Mouse (Mus musculus): ENCODE results near the gene Ppp1r12c. TPM values are rescaled to one million over a fixed set of nuclear protein-coding genes. Genes with fewer than 3 reads are reported as not detected.
"Not testable (repeated sequence)": the region's sequence is repeated elsewhere in the genome, so short reads cannot be mapped to it uniquely, and the experiment has no call there.

Gene Ppp1r12c
- polyA plus RNA-seq, 1 experiment from 2014 or later, result 40.9 TPM

GRCm38 (mm10) chr7:4536369-4536768 is 34.9 kb upstream of the Ppp1r12c start:
- DNase-seq (ENCODE audit: low spot score) (no peak), ATAC-seq (ENCODE audit: insufficient number of reproducible peaks, low FRiP score, low TSS enrichment, low read depth) (no peak)
- no peak overlapping the region for H3K4me2 ChIP-seq (ENCODE audit: low read depth, severe bottlenecking)
- no peak overlapping the region for H3K27ac ChIP-seq (replicated peaks; ENCODE audit: low read depth, low read length)
- H3K9me3 ChIP-seq (ENCODE audit: control insufficient read depth, low read length), result no peaks in the 10 kb centered on the region
- H3K27me3 ChIP-seq (ENCODE audit: control insufficient read depth, insufficient read depth, low read length), result no peaks in the 10 kb centered on the region
- no peaks in the 10 kb centered on the region for H3K4me1 ChIP-seq (ENCODE audit: control insufficient read depth, insufficient read depth, low read length)
- WGBS, result 93% methylated on average over 4 of the region's 4 CpGs
- H3K9ac ChIP-seq (ENCODE audit: low read length), result no peak overlapping the region
- H3K36me3 ChIP-seq (ENCODE audit: control insufficient read depth, insufficient read depth, low read length), result no peaks in the 10 kb centered on the region
- no peak overlapping the region for H3K4me3 ChIP-seq (ENCODE audit: low read depth, low read length)

DNA sequence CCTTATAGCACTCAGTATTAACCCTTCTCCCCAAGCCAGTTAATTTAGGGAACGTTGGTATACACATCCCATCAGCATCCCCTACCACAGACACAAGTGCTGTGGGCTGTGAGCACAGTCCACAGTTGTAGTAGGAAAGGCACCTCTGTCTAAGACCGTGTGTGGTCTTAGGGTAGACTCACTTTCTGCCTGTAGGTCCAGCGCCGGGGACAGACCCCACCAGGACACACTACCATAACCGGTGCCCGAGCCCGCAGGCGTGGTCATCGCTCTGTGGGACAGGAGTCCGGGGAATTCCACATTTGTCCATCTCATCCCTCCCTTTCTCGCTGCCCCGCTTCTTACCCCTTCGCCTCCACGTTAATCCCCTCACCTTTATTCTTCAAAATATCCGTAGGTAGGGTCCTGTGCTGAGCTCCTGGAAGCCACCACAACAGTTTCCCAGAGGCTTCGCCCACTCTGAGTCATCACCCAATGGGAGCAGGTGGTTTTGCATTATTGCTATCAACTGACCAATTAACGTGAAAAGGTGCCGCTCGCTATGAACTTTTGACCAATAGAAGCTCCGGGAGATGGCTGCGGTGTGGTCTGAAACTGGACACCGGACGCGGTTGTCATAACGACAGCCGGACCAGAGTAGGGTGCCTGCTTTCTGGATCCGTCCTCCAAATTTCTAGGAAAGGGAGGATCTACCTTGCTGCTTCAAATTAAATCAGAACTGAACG is 30.7 kb upstream of the Ppp1r12c start, which contains the start of gene Dnaaf3:
TSS of gene Dnaaf3 (minus strand) at position 449 of the 725 bp plus-strand sequence.
- Histone ChIP-seq H3K9me3 (ENCODE audit: control insufficient read depth, low read length) (no peaks in the 10 kb centered on the region), H3K4me2 (ENCODE audit: low read depth, severe bottlenecking) (peak within 1 kb of the TSS; percentile 39), H3K9ac (ENCODE audit: low read length) (no peak within 1 kb of the TSS), H3K4me1 (ENCODE audit: control insufficient read depth, insufficient read depth, low read length) (0 out of 2 replicates have a peak, but pooled peaks cover 1% of the 10 kb centered on the region), H3K36me3 (ENCODE audit: control insufficient read depth, insufficient read depth, low read length) (no peaks in the 10 kb centered on the region), H3K4me3 (ENCODE audit: low read depth, low read length) (peak within 1 kb of the TSS; percentile 22), H3K27me3 (ENCODE audit: control insufficient read depth, insufficient read depth, low read length) (no peaks in the 10 kb centered on the region), H3K27ac (replicated peaks; ENCODE audit: low read depth, low read length) (no peak within 1 kb of the TSS)
- ATAC-seq (ENCODE audit: insufficient number of reproducible peaks, low FRiP score, low TSS enrichment, low read depth), result peak; percentile 92
- peak; percentile 90 for DNase-seq (ENCODE audit: low spot score)
- whole genome bisulfite sequencing, result 2% methylated on average over 28 of the region's 28 CpGs

DNA sequence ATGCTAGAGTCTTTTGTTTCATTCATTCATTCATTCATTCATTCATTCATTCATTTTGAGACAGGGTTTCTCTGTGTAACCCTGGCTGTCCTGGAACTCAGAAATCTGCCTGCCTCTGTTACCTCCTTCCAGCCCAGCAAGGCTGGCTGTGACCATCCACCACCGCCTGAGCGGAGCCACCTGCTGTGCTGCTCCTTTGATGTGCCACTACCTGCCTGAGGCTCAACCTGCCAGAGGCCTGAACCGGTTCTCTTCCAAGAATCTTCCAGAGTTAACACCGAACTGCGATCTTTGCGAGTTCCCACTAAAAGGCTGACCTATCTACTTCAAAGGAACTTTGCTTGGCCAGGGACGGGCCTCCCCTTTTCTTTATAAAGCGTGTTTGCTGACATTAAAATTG is 28.7 kb upstream of the Ppp1r12c start:
- H3K36me3 ChIP-seq (ENCODE audit: control insufficient read depth, insufficient read depth, low read length); H3K27ac ChIP-seq (replicated peaks; ENCODE audit: low read depth, low read length); H3K9me3 ChIP-seq (ENCODE audit: control insufficient read depth, low read length); DNase-seq (ENCODE audit: low spot score); H3K4me2 ChIP-seq (ENCODE audit: low read depth, severe bottlenecking); H3K9ac ChIP-seq (ENCODE audit: low read length); H3K4me1 ChIP-seq (ENCODE audit: control insufficient read depth, insufficient read depth, low read length); H3K27me3 ChIP-seq (ENCODE audit: control insufficient read depth, insufficient read depth, low read length); H3K4me3 ChIP-seq (ENCODE audit: low read depth, low read length); ATAC-seq (ENCODE audit: insufficient number of reproducible peaks, low FRiP score, low TSS enrichment, low read depth): not testable (repeated sequence)
- 33% methylated on average over 7 of the region's 8 CpGs for WGBS

GRCm38 (mm10) chr7:4527302-4527689 is 25.8 kb upstream of the Ppp1r12c start:
- DNase-seq (ENCODE audit: low spot score) (no peak), ATAC-seq (ENCODE audit: insufficient number of reproducible peaks, low FRiP score, low TSS enrichment, low read depth) (0 out of 2 replicates have a peak, but pooled peaks have one; percentile 8)
- no peak overlapping the region for H3K4me3 ChIP-seq (ENCODE audit: low read depth, low read length)
- WGBS, result 50% methylated on average over 18 of the region's 18 CpGs
- no peaks in the 10 kb centered on the region for H3K36me3 ChIP-seq (ENCODE audit: control insufficient read depth, insufficient read depth, low read length)
- no peak overlapping the region for H3K9ac ChIP-seq (ENCODE audit: low read length)
- 0 out of 2 replicates have a peak, but pooled peaks cover 4% of the 10 kb centered on the region for H3K4me1 ChIP-seq (ENCODE audit: control insufficient read depth, insufficient read depth, low read length)
- no peaks in the 10 kb centered on the region for H3K9me3 ChIP-seq (ENCODE audit: control insufficient read depth, low read length)
- H3K27me3 ChIP-seq (ENCODE audit: control insufficient read depth, insufficient read depth, low read length), result no peaks in the 10 kb centered on the region
- H3K27ac ChIP-seq (replicated peaks; ENCODE audit: low read depth, low read length), result no peak overlapping the region
- peak overlapping the region; percentile 51; the same call in 1 of the 2 replicates for H3K4me2 ChIP-seq (ENCODE audit: low read depth, severe bottlenecking)

DNA sequence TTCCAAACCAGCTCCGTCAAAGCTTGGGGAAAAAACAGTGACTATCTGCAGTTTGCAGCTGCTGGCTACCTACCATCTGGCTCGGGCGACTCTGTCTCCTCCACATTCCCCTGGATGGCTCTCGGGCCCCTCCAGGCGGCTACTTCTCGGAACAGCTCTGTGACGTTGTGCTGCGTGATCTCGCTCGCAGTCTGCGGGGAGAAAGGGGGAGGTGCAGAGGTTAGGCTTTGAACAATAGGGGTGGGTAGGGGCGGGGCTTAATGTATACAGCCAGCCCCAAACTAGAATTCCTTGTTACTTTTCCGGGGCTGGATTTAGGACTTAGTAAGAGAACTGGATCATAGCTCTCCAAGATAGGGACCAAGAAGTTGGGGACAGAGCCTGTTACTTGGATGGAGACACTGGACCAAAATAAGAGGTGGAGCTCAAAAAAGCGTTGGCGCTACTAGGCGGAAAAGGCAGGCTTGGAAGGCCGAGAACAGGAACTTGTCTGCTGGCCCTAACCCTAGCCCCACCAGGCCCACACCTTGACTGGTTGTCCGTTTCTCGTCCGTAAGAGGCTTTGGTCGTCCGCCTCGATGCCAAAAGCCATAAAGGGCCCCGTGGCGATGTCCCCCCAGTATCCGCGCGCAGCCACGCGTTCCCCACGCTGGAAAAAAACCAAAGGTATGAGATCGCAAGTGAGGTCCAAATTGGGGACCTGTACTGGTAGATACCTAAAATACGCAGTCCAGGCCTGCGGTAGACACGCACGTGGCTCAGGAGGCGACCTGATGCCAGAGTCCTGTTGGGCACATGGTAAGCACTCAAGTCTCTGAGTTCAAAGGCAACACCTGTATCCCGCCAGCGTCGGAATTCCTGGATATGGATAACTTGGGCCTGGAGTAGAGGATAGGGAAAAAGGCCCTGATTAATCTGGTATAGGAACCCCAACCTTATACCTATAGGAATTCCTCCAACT is 25.1 kb upstream of the Ppp1r12c start:
- WGBS, result 24% methylated on average over 40 of the region's 40 CpGs
- DNase-seq (ENCODE audit: low spot score) (peak; percentile 94), ATAC-seq (ENCODE audit: insufficient number of reproducible peaks, low FRiP score, low TSS enrichment, low read depth) (peak; percentile 88)
- no peaks in the 10 kb centered on the region for H3K9me3 ChIP-seq (ENCODE audit: control insufficient read depth, low read length)
- H3K9ac ChIP-seq (ENCODE audit: low read length), result no peak overlapping the region
- no peaks in the 10 kb centered on the region for H3K27me3 ChIP-seq (ENCODE audit: control insufficient read depth, insufficient read depth, low read length)
- peak overlapping the region; percentile 6 for H3K4me3 ChIP-seq (ENCODE audit: low read depth, low read length)
- H3K4me1 ChIP-seq (ENCODE audit: control insufficient read depth, insufficient read depth, low read length), result 0 out of 2 replicates have a peak, but pooled peaks cover 4% of the 10 kb centered on the region
- H3K4me2 ChIP-seq (ENCODE audit: low read depth, severe bottlenecking), result peak overlapping the region; percentile 51
- H3K36me3 ChIP-seq (ENCODE audit: control insufficient read depth, insufficient read depth, low read length), result no peaks in the 10 kb centered on the region
- H3K27ac ChIP-seq (replicated peaks; ENCODE audit: low read depth, low read length), result no peak overlapping the region

DNA sequence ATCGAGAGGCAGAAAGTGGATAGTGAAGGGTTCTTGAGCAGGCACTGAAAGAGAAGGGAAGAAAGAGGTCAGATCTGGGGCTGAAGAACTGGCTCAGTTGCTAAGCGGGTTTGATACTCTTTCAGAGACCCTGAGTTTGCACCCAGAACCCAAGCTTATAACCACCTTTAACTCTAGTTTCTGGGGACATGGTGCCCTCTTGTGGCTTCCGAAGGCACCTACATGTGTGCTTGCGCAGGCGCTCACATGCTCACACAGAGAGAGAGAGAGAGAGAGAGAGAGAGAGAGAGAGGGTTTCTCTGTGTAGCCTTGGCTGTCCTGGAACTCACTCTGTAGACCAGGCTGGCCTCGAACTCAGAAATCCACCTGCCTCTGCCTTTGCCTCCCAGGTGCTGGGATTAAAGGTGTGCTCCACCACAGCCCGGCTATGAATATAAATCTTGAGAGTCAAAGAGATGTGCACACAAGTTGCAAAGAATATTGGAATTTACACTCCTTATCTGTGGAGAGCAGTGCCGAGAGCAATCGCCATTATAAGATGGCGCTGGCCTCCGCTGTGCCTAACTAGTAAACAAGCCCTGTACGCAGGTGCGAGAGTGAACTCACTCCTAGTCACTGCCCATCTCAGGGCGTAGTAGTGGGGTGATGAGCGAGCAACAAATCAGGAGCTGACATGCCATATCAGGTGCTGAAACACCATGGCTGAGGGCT is 22.9 kb upstream of the Ppp1r12c start, which contains the start of gene Tnni3:
TSS of gene Tnni3 (minus strand) at position 18 of the 711 bp plus-strand sequence.
- not testable (repeated sequence) for H3K27ac ChIP-seq (replicated peaks; ENCODE audit: low read depth, low read length); H3K4me2 ChIP-seq (ENCODE audit: low read depth, severe bottlenecking); H3K4me3 ChIP-seq (ENCODE audit: low read depth, low read length); H3K9ac ChIP-seq (ENCODE audit: low read length); H3K9me3 ChIP-seq (ENCODE audit: control insufficient read depth, low read length); H3K36me3 ChIP-seq (ENCODE audit: control insufficient read depth, insufficient read depth, low read length); H3K27me3 ChIP-seq (ENCODE audit: control insufficient read depth, insufficient read depth, low read length); ATAC-seq (ENCODE audit: insufficient number of reproducible peaks, low FRiP score, low TSS enrichment, low read depth); H3K4me1 ChIP-seq (ENCODE audit: control insufficient read depth, insufficient read depth, low read length)
- 72% methylated on average over 15 of the region's 15 CpGs for WGBS
- peak; percentile 72 for DNase-seq (ENCODE audit: low spot score)

DNA sequence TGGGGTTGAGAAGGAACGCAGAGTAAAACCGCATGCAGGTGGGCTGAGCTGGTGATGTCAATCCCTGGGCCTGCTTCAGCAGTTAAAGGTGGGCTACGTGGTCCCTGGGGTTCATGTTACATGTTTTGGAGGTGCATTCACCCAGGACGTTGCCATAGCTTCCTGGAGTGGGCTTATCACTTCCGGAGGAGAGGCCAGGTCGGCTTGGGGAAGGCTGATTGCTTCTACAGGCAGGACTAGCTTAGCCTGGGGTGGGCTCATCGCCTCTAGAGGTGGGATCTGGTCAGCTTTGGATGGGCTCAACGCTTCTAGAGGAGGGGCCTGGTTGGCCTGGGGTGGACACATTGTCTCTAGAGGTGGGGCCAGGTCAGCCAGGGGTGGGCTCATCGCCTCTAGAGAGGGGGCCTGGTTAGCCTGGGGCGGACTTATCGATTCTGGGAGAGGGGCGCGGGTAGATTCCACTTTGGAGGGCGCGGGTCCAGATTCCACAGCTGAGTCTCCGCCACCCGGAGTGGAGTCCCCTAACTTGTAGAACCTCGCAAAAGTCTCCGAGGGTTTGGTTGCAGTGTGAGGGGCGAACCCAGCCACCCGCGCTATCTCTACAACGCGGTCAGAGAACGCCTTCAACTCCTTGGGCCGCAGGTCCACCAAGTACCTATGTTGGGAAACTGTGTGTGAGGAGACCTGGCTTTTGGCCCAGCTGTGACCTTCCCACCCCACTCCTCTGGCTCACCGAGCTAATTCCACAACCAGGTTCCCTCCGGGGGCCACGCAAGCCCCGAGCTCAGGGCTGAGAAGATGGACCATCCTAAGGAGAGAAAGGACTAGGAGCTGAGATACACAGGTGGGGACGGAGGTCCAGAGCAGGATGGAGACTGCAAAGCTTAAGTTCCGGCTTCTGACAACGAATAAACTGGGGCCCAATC is 22.0 kb upstream of the Ppp1r12c start:
- ATAC-seq (ENCODE audit: insufficient number of reproducible peaks, low FRiP score, low TSS enrichment, low read depth), result no peak
- no peak overlapping the region for H3K4me2 ChIP-seq (ENCODE audit: low read depth, severe bottlenecking)
- H3K36me3 ChIP-seq (ENCODE audit: control insufficient read depth, insufficient read depth, low read length), result no peaks in the 10 kb centered on the region
- H3K9ac ChIP-seq (ENCODE audit: low read length), result no peak overlapping the region
- no peak for DNase-seq (ENCODE audit: low spot score)
- no peak overlapping the region for H3K27ac ChIP-seq (replicated peaks; ENCODE audit: low read depth, low read length)
- 87% methylated on average over 33 of the region's 33 CpGs for WGBS
- H3K27me3 ChIP-seq (ENCODE audit: control insufficient read depth, insufficient read depth, low read length), result no peaks in the 10 kb centered on the region
- 0 out of 2 replicates have a peak, but pooled peaks cover 4% of the 10 kb centered on the region for H3K4me1 ChIP-seq (ENCODE audit: control insufficient read depth, insufficient read depth, low read length)
- H3K4me3 ChIP-seq (ENCODE audit: low read depth, low read length), result no peak overlapping the region
- no peaks in the 10 kb centered on the region for H3K9me3 ChIP-seq (ENCODE audit: control insufficient read depth, low read length)
